ENCODE assay signal across 22 mouse cellular contexts in genomic region chr1:128278563-128278962, GRCm38 (mm10). TPM values are rescaled to one million over a fixed set of nuclear protein-coding genes. Genes with fewer than 3 reads are reported as not detected.
"Had no signal": no experiment of that assay in that cellular context is flagged by ENCODE, and none has a peak within 500 bp of the region (broad histone marks: within the 10 kb centered on the region; RNA-seq: fewer than 3 reads in every experiment).

No protein-coding gene starts in this region.

- H3K27me3 ChIP-seq: liver, embryonic 15.5 days; lung, embryonic 15.5 days; midbrain, embryonic 13.5 days; neural tube, embryonic 13.5 days; neural tube, embryonic 15.5 days; stomach, embryonic 15.5 days had no signal

- H3K9ac ChIP-seq: liver, embryonic 15.5 days; liver, postnatal 0 days; lung, embryonic 15.5 days; midbrain, embryonic 13.5 days; neural tube, embryonic 13.5 days; neural tube, embryonic 15.5 days; stomach, embryonic 15.5 days had no signal

- H3K27ac ChIP-seq: liver, embryonic 15.5 days; lung, embryonic 15.5 days; midbrain, embryonic 10.5 days; midbrain, embryonic 13.5 days; neural tube, embryonic 13.5 days; neural tube, embryonic 15.5 days; stomach, embryonic 15.5 days; stomach, postnatal 0 days had no signal

- H3K4me1 ChIP-seq: lung, embryonic 15.5 days; midbrain, embryonic 10.5 days; midbrain, embryonic 13.5 days; neural tube, embryonic 13.5 days; neural tube, embryonic 15.5 days; stomach, embryonic 15.5 days had no signal

- DNase-seq: liver, postnatal 0 days; lung, adult 2 months; lung, postnatal 14 days; lung, postnatal 4 days; retina, postnatal 1 day; right cerebral cortex, adult 18-20 months; right cerebral cortex, postnatal 25 days; right cerebral cortex, postnatal 4 days; thymus, adult 2 months; thymus, postnatal 25 days; thymus, postnatal 4 days had no signal

- H3K4me3 ChIP-seq: liver, embryonic 15.5 days; lung, embryonic 15.5 days; midbrain, embryonic 10.5 days; midbrain, embryonic 13.5 days; myocyte; neural tube, embryonic 13.5 days; neural tube, embryonic 15.5 days; stomach, embryonic 15.5 days had no signal

- H3K9me3 ChIP-seq: lung, embryonic 15.5 days; neural tube, embryonic 13.5 days; stomach, embryonic 15.5 days had no signal

- ATAC-seq: liver, postnatal 0 days; lung, postnatal 0 days; midbrain, embryonic 13.5 days; midbrain, embryonic 16.5 days had no signal

- H3K4me2 ChIP-seq: liver, embryonic 15.5 days; lung, embryonic 15.5 days; midbrain, embryonic 13.5 days; neural tube, embryonic 13.5 days; neural tube, embryonic 15.5 days; stomach, embryonic 15.5 days had no signal

RNA-seq across cellular contexts. Expression of gene Lct, which starts 49.6 kb away (rescaled TPM):
- polyA plus RNA-seq: lung, postnatal 0 days had no signal
